Mouse (Mus musculus) G1E (cell line): Measurements from ENCODE around the gene Ankrd60. TPM values are rescaled to one million over a fixed set of nuclear protein-coding genes. Genes with fewer than 3 reads are reported as not detected.

Experiments used
- ATAC-seq: 2 replicates; pipeline ENCODE4 v1.8.0; 2016; ENCODE audit warnings: mild to moderate bottlenecking; ENCODE audit not compliant: insufficient number of reproducible peaks, poor library complexity, low FRiP score, severe bottlenecking; ENCODE audit errors: extremely low read depth
- DNase-seq: peaks from one replicate; pipeline ENCODE4 v3.0.0; 2012; ENCODE audit warnings: low spot score
- H3K27me3 ChIP-seq: 2 replicates; pipeline ENCODE4 v1.6.1; 2012; ENCODE audit warnings: mild to moderate bottlenecking, low read length, inconsistent platforms; ENCODE audit not compliant: insufficient read depth
- H3K36me3 ChIP-seq: replicated peaks from 2 replicates; pipeline ENCODE3; 2012; ENCODE audit warnings: mild to moderate bottlenecking, inconsistent platforms
- H3K4me1 ChIP-seq: 2 replicates; pipeline ENCODE4 v1.6.1; 2012; ENCODE audit warnings: low read depth, low read length, inconsistent platforms, mixed read lengths; ENCODE audit not compliant: insufficient read depth
- H3K4me3 ChIP-seq: 2 replicates; pipeline ENCODE4 v1.5.1; 2012; ENCODE audit warnings: low read depth, mild to moderate bottlenecking, inconsistent platforms, low read length, moderate library complexity, mixed read lengths
- H3K9me3 ChIP-seq: replicated peaks from 2 replicates; pipeline ENCODE4 v1.6.1; 2012; ENCODE audit warnings: inconsistent platforms
- CTCF ChIP-seq: IDR thresholded peaks from 2 replicates; pipeline ENCODE4 v1.5.1; 2012; ENCODE audit warnings: low read depth, low read length, inconsistent platforms, mixed read lengths
- GATA1 ChIP-seq: IDR thresholded peaks from 2 replicates; pipeline ENCODE4 v1.6.1; 2012; ENCODE audit warnings: borderline replicate concordance, low read length, inconsistent platforms, mixed read lengths
- GATA2 ChIP-seq: IDR thresholded peaks from 2 replicates; pipeline ENCODE4 v1.6.1; 2012; ENCODE audit warnings: low read depth, low read length, inconsistent platforms, borderline replicate concordance
- POLR2AphosphoS5 ChIP-seq: IDR thresholded peaks from 2 replicates; pipeline ENCODE4 v1.6.1; 2012; ENCODE audit warnings: low read depth, low read length, inconsistent platforms; ENCODE audit not compliant: insufficient replicate concordance
- TAL1 ChIP-seq: conservative IDR thresholded peaks from 2 replicates; pipeline ENCODE4 v1.6.1; 2012; ENCODE audit warnings: low read depth, low read length, inconsistent platforms, mixed read lengths
- polyA plus RNA-seq: library from polyadenylated mRNA; stranded (reverse); fragments of >175 nt; gene quantifications from 2 replicates; pipeline ENCODE4 v1.2.3, GENCODE M21; 2012
- total RNA-seq, 2 experiments: library from RNA; stranded (forward) in 1 of 2; stranded (reverse) in 1 of 2; fragments of 200-1000 nt in 1 of 2; fragments of >200 nt in 1 of 2; fragmentation: Nextera tagmentation in 1 of 2; gene quantifications; 2 replicates each; pipeline ENCODE4 v1.2.3; 2014 to 2017

Ankrd60 gene
- total and polyA plus RNA-seq, 3 experiments: not detected

- Histone ChIP-seq H3K4me3 (no peak overlapping the region), H3K4me1 (no peaks in the 10 kb centered on the region), H3K9me3 (peaks cover 81% of the 10 kb centered on the region), H3K27me3 (no peaks in the 10 kb centered on the region), H3K36me3 (no peaks in the 10 kb centered on the region)
- TF ChIP-seq GATA2: no peak
- no peak for TF ChIP-seq GATA1
- TF ChIP-seq CTCF: no peak
- no peak for TF ChIP-seq POLR2AphosphoS5
- TF ChIP-seq TAL1: no peak
- DNase-seq: no peak
- ATAC-seq: no peak
Observed at GRCm38 (mm10) chr2:173549236-173549635, 28.9 kb downstream of the Ankrd60 start.

- DNase-seq (no peak), ATAC-seq (no peak)
- Histone ChIP-seq H3K4me1 (no peaks in the 10 kb centered on the region), H3K27me3 (no peaks in the 10 kb centered on the region), H3K36me3 (no peaks in the 10 kb centered on the region), H3K4me3 (peak overlapping the region; percentile 31; the same call in 1 of the 2 replicates), H3K9me3 (peaks cover 83% of the 10 kb centered on the region)
- TF ChIP-seq POLR2AphosphoS5 (no peak), GATA1 (no peak), CTCF (no peak), TAL1 (no peak), GATA2 (no peak)
Observed at GRCm38 (mm10) chr2:173545992-173546703, 32.0 kb downstream of the Ankrd60 start.

DNA sequence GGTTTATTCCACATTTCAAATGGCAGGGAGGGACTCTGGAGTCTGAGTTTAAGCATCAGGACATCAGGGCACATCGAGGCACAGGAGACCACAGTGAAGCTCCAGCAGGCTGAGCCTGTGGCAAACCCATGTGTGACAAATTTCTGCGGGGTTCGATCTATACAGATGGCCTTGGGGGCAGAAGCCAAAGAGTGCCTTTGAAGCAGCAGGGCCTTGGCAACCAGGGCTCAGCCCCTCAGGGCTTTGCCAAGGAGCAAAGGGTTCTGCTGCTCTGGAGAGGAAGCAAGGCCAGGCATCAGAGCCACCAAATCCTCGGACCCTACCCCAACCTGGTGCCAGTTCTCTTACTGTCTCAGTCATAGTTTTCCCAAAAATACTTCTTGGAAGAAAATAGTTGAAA, 35.4 kb downstream of the Ankrd60 start:
- Histone ChIP-seq H3K4me3 (no peak overlapping the region), H3K36me3 (no peaks in the 10 kb centered on the region), H3K9me3 (peaks cover 85% of the 10 kb centered on the region), H3K27me3 (no peaks in the 10 kb centered on the region), H3K4me1 (no peaks in the 10 kb centered on the region)
- DNase-seq: no peak
- no peak for TF ChIP-seq POLR2AphosphoS5
- no peak for TF ChIP-seq GATA1
- no peak for TF ChIP-seq CTCF
- TF ChIP-seq GATA2: no peak
- TF ChIP-seq TAL1: no peak
- ATAC-seq: no peak

DNA sequence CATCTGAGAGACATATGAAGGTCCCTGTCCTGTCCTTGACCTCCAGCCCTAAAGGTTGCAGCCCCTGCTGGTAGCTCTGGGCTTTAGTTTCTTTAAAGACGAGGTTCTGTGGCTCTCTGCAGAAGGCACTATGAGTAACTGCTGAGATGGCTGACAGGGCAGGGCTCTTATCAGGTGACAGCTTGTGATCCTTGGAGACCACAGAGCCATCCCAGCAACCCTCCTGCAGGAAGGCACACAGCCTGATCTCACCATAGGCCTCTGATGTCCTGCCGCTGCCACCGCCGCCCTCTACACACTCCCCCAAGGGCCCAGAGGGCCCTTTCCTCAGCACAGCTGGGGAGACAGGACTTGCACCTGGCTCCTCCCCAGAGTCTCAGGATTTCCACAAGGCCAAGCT, 36.4 kb downstream of the Ankrd60 start:
- ATAC-seq: no peak
- no peak for TF ChIP-seq POLR2AphosphoS5
- no peak for TF ChIP-seq TAL1
- TF ChIP-seq CTCF: no peak
- no peak for TF ChIP-seq GATA1
- TF ChIP-seq GATA2: no peak
- H3K9me3 ChIP-seq: peaks cover 83% of the 10 kb centered on the region

DNA sequence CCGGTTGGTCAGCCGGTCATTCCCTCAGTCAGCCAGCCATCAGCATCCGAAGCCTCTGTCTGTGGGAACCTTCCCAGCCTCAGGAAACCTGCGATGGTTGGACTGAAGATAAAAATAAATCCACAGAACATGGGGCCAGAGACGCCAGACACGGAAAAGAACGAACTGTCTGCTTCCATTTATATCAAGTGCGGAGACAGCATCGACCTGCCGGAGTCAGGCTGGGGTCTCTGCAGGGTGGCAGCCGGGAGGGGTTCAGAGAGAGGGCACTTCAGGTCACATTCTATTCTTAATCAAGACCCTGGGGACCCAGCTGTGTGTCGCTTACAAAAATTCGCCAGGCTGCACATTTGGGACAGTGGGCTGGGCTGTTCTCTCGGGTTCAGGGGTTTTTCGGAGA, 38.4 kb downstream of the Ankrd60 start:
- H3K36me3 ChIP-seq: no peaks in the 10 kb centered on the region
- H3K27me3 ChIP-seq: no peaks in the 10 kb centered on the region
- no peak overlapping the region for H3K4me3 ChIP-seq
- peaks cover 89% of the 10 kb centered on the region for H3K9me3 ChIP-seq
- ATAC-seq (no peak), DNase-seq (no peak)
- TF ChIP-seq CTCF (no peak), GATA2 (no peak), POLR2AphosphoS5 (no peak), TAL1 (no peak), GATA1 (no peak)
- no peaks in the 10 kb centered on the region for H3K4me1 ChIP-seq

More for the DNA sequence above, 36.4 kb downstream of the Ankrd60 start:
- Histone ChIP-seq H3K27me3 (no peaks in the 10 kb centered on the region), H3K4me1 (no peaks in the 10 kb centered on the region), H3K36me3 (no peaks in the 10 kb centered on the region), H3K4me3 (no peak overlapping the region)
- no peak for DNase-seq

GRCm38 (mm10) chr2:173535886-173536285, 42.3 kb downstream of the Ankrd60 start:
- Histone ChIP-seq H3K36me3 (no peaks in the 10 kb centered on the region), H3K27me3 (no peaks in the 10 kb centered on the region), H3K4me1 (no peaks in the 10 kb centered on the region), H3K4me3 (no peak overlapping the region), H3K9me3 (peaks cover 88% of the 10 kb centered on the region)
- DNase-seq: no peak
- ATAC-seq: no peak
- TF ChIP-seq TAL1: no peak
- TF ChIP-seq POLR2AphosphoS5: no peak
- no peak for TF ChIP-seq GATA1
- no peak for TF ChIP-seq CTCF
- no peak for TF ChIP-seq GATA2
